Mouse (Mus musculus): ENCODE measurements around the gene Sbk3.

GRCm38 (mm10) chr7:4996003-4996895 is 25.3 kb upstream of the Sbk3 start, which contains the start of gene Zfp579:
- TF ChIP-seq HCFC1 (IDR thresholded peaks at IDR 0.05; ENCODE audit: borderline replicate concordance, insufficient read depth, low read length) = no peak
- TF ChIP-seq MAFK (IDR thresholded peaks at IDR 0.05; ENCODE audit: insufficient read depth, low read depth, low read length) = no peak

All from ES-E14 (cell line).